Mouse (Mus musculus) midbrain, embryonic 16.5 days (tissue): ENCODE results near the gene Ccdc87. TPM values are rescaled to one million over a fixed set of nuclear protein-coding genes. Genes with fewer than 3 reads are reported as not detected.

Experiments
- ATAC-seq: fragments of 200-750 bp; cut with Nextera tagmentation; 2 replicates; pipeline ENCODE4 v1.8.0; 2017; ENCODE audit warnings: moderate TSS enrichment
- H3K27ac ChIP-seq: fragments of 300-500 bp; sonication (generic); 2 replicates; pipeline ENCODE4 v1.5.1; 2014; ENCODE audit warnings: mild to moderate bottlenecking, low read length, mixed read lengths
- H3K27me3 ChIP-seq: fragments of 300-500 bp; sonication (generic); 2 replicates; pipeline ENCODE4 v1.6.1; 2014; ENCODE audit warnings: low read depth, low read length, mixed read lengths; ENCODE audit not compliant: control insufficient read depth, insufficient read depth
- H3K36me3 ChIP-seq: fragments of 300-500 bp; sonication (generic); 2 replicates; pipeline ENCODE4 v1.6.1; 2014; ENCODE audit warnings: mild to moderate bottlenecking, low read length, moderate library complexity, mixed read lengths; ENCODE audit not compliant: control insufficient read depth, insufficient read depth
- H3K4me1 ChIP-seq: fragments of 300-500 bp; sonication (generic); 2 replicates; pipeline ENCODE4 v1.6.1; 2014; ENCODE audit warnings: mild to moderate bottlenecking, low read length, mixed read lengths; ENCODE audit not compliant: control insufficient read depth, insufficient read depth
- H3K4me2 ChIP-seq: fragments of 300-500 bp; sonication (generic); 2 replicates; pipeline ENCODE4 v1.6.1; 2014; ENCODE audit warnings: mild to moderate bottlenecking, low read length, mixed read lengths
- H3K4me3 ChIP-seq: fragments of 300-500 bp; sonication (generic); 2 replicates; pipeline ENCODE4 v1.5.1; 2014; ENCODE audit warnings: low read depth, mild to moderate bottlenecking, low read length, moderate library complexity, mixed read lengths
- H3K9ac ChIP-seq: fragments of 300-500 bp; sonication (generic); 2 replicates; pipeline ENCODE4 v1.6.1; 2014; ENCODE audit warnings: low read depth, low read length, mixed read lengths
- H3K9me3 ChIP-seq: fragments of 300-500 bp; sonication (generic); replicated peaks from 2 replicates; pipeline ENCODE4 v1.6.1; 2014; ENCODE audit warnings: mild to moderate bottlenecking, low read length, mixed read lengths; ENCODE audit not compliant: control insufficient read depth, poor library complexity, severe bottlenecking
- WGBS: fragments of 180-500 bp; shearing (Covaris S2); extraction: QIAGEN DNeasy Blood & Tissue Kit; methylation state at CpG from one replicate; pipeline ENCODE4 v1.1.7; 2014; 5-methylcytosine and 5-hydroxymethylcytosine counted together
- polyA plus RNA-seq: library from polyadenylated mRNA; unstranded; fragments of >200 nt; fragmentation: Nextera tagmentation; extraction: Ambion mirVana; gene quantifications from 2 replicates; pipeline ENCODE4 v1.2.1, GENCODE M21; 2015

The Ccdc87 gene
- polyA plus RNA-seq: 0.77 and 0.99 TPM in 2 replicates

- Histone ChIP-seq H3K9ac (peak within 1 kb of the TSS; percentile 79), H3K27me3 (peaks cover 18% of the 10 kb centered on the region), H3K4me3 (peak within 1 kb of the TSS; percentile 70), H3K27ac (peak within 1 kb of the TSS; percentile 35; the same call in 1 of the 2 replicates), H3K36me3 (no peaks in the 10 kb centered on the region), H3K4me2 (peak within 1 kb of the TSS; percentile 98), H3K9me3 (no peaks in the 10 kb centered on the region), H3K4me1 (peaks cover 14% of the 10 kb centered on the region)
- peak; percentile 98 for ATAC-seq
- under 1% methylated on average over 25 of the region's 25 CpGs for WGBS
Measured at GRCm38 (mm10) chr19:4839149-4839548, at the start of gene Ccdc87, which contains the start of gene Ccs. Ccdc87 (plus strand) TSS chr19:4839366. Ccs (minus strand) TSS chr19:4839332.

GRCm38 (mm10) chr19:4793281-4793830, 45.8 kb upstream of the Ccdc87 start:
- H3K27ac ChIP-seq: peak overlapping the region; percentile 78
- H3K9ac ChIP-seq: peak overlapping the region; percentile 70
- no peaks in the 10 kb centered on the region for H3K36me3 ChIP-seq
- no peaks in the 10 kb centered on the region for H3K9me3 ChIP-seq
- H3K4me3 ChIP-seq: peak overlapping the region; percentile 58
- ATAC-seq: peak; percentile 59
- no peaks in the 10 kb centered on the region for H3K27me3 ChIP-seq
- H3K4me2 ChIP-seq: peak overlapping the region; percentile 90
- 2% methylated on average over 16 of the region's 16 CpGs for WGBS
- peaks cover 47% of the 10 kb centered on the region for H3K4me1 ChIP-seq

- peak within 1 kb of the TSS; percentile 90 for H3K4me2 ChIP-seq
- WGBS: under 1% methylated on average over 31 of the region's 31 CpGs
- H3K4me1 ChIP-seq: peaks cover 41% of the 10 kb centered on the region
- H3K36me3 ChIP-seq: no peaks in the 10 kb centered on the region; the same call in 1 of the 2 replicates
- H3K27me3 ChIP-seq: no peaks in the 10 kb centered on the region
- peak within 1 kb of the TSS; percentile 70 for H3K9ac ChIP-seq
- no peaks in the 10 kb centered on the region for H3K9me3 ChIP-seq
- H3K27ac ChIP-seq: peak within 1 kb of the TSS; percentile 78
- peak within 1 kb of the TSS; percentile 58 for H3K4me3 ChIP-seq
- peak; percentile 98 for ATAC-seq
Measured at GRCm38 (mm10) chr19:4793831-4794422, 45.2 kb upstream of the Ccdc87 start, which contains the start of gene Rbm4. Rbm4 (minus strand) TSS chr19:4793901.

GRCm38 (mm10) chr19:4795929-4796328, 43.2 kb upstream of the Ccdc87 start:
- no peak overlapping the region for H3K4me2 ChIP-seq
- H3K9ac ChIP-seq: no peak overlapping the region
- no peaks in the 10 kb centered on the region for H3K27me3 ChIP-seq
- H3K9me3 ChIP-seq: no peaks in the 10 kb centered on the region
- no peak for ATAC-seq
- H3K36me3 ChIP-seq: peaks cover 13% of the 10 kb centered on the region
- no peak overlapping the region for H3K4me3 ChIP-seq
- 88% methylated on average over 1 of the region's 1 CpGs for WGBS
- no peak overlapping the region for H3K27ac ChIP-seq
- H3K4me1 ChIP-seq: peaks cover 22% of the 10 kb centered on the region

GRCm38 (mm10) chr19:4797846-4798245, 41.3 kb upstream of the Ccdc87 start:
- no peak for ATAC-seq
- Histone ChIP-seq H3K36me3 (peaks cover 29% of the 10 kb centered on the region), H3K4me1 (peaks cover 5% of the 10 kb centered on the region), H3K9me3 (no peaks in the 10 kb centered on the region), H3K27me3 (no peaks in the 10 kb centered on the region), H3K27ac (no peak overlapping the region), H3K4me3 (no peak overlapping the region), H3K4me2 (no peak overlapping the region), H3K9ac (no peak overlapping the region)
- 97% methylated on average over 2 of the region's 2 CpGs for WGBS

GRCm38 (mm10) chr19:4799083-4799482, 40.1 kb upstream of the Ccdc87 start:
- Histone ChIP-seq H3K9ac (no peak overlapping the region), H3K27me3 (no peaks in the 10 kb centered on the region), H3K4me2 (no peak overlapping the region), H3K27ac (no peak overlapping the region), H3K9me3 (no peaks in the 10 kb centered on the region), H3K4me1 (peaks cover 5% of the 10 kb centered on the region), H3K4me3 (no peak overlapping the region), H3K36me3 (peaks cover 29% of the 10 kb centered on the region)
- 93% methylated on average over 5 of the region's 5 CpGs for WGBS
- no peak for ATAC-seq

GRCm38 (mm10) chr19:4802691-4803091, 36.5 kb upstream of the Ccdc87 start:
- Histone ChIP-seq H3K4me3 (no peak overlapping the region), H3K27ac (no peak overlapping the region), H3K9ac (no peak overlapping the region), H3K36me3 (peaks cover 29% of the 10 kb centered on the region), H3K27me3 (no peaks in the 10 kb centered on the region), H3K4me2 (no peak overlapping the region), H3K9me3 (no peaks in the 10 kb centered on the region), H3K4me1 (no peaks in the 10 kb centered on the region; the same call in 1 of the 2 replicates)
- WGBS: 95% methylated on average over 7 of the region's 7 CpGs
- ATAC-seq: no peak

- Histone ChIP-seq H3K4me3 (no peak overlapping the region), H3K27ac (no peak overlapping the region), H3K36me3 (peaks cover 29% of the 10 kb centered on the region), H3K27me3 (no peaks in the 10 kb centered on the region), H3K9ac (no peak overlapping the region), H3K9me3 (no peaks in the 10 kb centered on the region), H3K4me2 (no peak overlapping the region), H3K4me1 (peaks cover 3% of the 10 kb centered on the region)
- WGBS: 88% methylated on average over 10 of the region's 10 CpGs
- no peak for ATAC-seq
Measured at GRCm38 (mm10) chr19:4803283-4803682, 35.9 kb upstream of the Ccdc87 start.

- 0% methylated on average over 14 of the region's 14 CpGs for WGBS
- peak overlapping the region; percentile 84; the same call in 1 of the 2 replicates for H3K27ac ChIP-seq
- H3K4me1 ChIP-seq: peaks cover 22% of the 10 kb centered on the region
- no peaks in the 10 kb centered on the region for H3K36me3 ChIP-seq
- H3K4me3 ChIP-seq: peak overlapping the region; percentile 53
- H3K9ac ChIP-seq: peak overlapping the region; percentile 77
- no peaks in the 10 kb centered on the region for H3K27me3 ChIP-seq
- no peak for ATAC-seq
- peak overlapping the region; percentile 96 for H3K4me2 ChIP-seq
- H3K9me3 ChIP-seq: no peaks in the 10 kb centered on the region
Measured at GRCm38 (mm10) chr19:4810309-4810708, 28.9 kb upstream of the Ccdc87 start.
